Mouse (Mus musculus) thymus, adult 2 months (tissue): ENCODE results near the gene Smarcd1.

Experiments used
- CTCF ChIP-seq: fragments of 200-500 bp; IDR thresholded peaks from 2 replicates; pipeline ENCODE4 v1.5.1; 2012; ENCODE audit warnings: mild to moderate bottlenecking, control low read depth, low read length, moderate library complexity, borderline replicate concordance; ENCODE audit not compliant: control insufficient read depth, poor library complexity, insufficient read depth; ENCODE audit errors: extremely low read depth
- POLR2A ChIP-seq: fragments of 200-500 bp; IDR thresholded peaks from 2 replicates; pipeline ENCODE4 v1.6.1; 2012; ENCODE audit warnings: mild to moderate bottlenecking, low read length, control low read depth, moderate library complexity; ENCODE audit not compliant: control insufficient read depth, poor library complexity, insufficient read depth; ENCODE audit errors: extremely low read depth

DNA sequence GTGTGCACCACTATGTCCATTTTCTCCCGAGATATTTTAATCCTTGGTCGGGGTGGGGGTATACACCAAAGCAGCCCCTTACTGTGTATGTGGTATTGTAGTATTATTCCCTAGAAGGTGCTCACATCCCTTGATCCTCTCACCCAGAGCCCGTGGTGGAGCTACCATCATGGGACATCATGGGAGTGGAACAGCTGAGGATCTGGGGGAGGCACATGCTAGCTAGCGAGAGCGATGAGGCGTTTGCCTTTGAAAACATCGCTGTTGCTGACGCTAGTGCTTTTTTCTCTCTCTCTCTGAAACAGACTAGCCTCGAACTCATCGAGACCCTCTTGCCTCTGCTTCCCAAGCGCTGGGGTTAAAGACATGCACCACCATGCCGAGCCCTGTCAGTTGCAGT is 14.9 kb downstream of the Smarcd1 start:
- no peak for TF ChIP-seq CTCF
- TF ChIP-seq POLR2A, result no peak
